Comparison of ENCODE assay signal across 13 mouse cellular contexts in the genomic region with DNA sequence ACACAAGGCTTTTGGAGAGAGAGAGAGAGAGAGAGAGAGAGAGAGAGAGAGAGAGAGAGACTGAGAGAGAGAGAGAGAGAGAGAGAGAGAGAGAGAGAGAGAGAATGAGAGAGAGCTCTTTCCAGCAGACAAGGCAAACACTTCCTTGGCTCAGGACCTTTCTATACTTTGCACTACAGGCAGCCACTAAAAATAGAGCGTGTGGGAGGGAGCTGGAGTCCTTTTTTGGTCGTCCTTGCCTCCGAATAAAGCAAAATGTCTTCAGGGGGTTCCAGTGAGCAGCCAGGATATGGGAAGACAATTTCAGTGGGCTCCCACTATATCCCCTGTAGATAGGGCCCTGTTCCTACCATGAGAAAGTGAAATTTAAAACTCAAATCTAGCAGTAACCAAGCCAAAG. TPM values are rescaled to one million over a fixed set of nuclear protein-coding genes. Genes with fewer than 3 reads are reported as not detected.
DNase-seq lines count a peak whose midpoint lies in the region; ATAC-seq lines count a peak whose summit lies in the region.
"Had no signal": no experiment of that assay in that cellular context is flagged by ENCODE, and none has a peak within 500 bp of the region (broad histone marks: within the 10 kb centered on the region; RNA-seq: fewer than 3 reads in every experiment).

No protein-coding gene starts in this region.

- intact Hi-C loops in left cerebral cortex, postnatal 14 days (cut with DNase I): no loop called here

- no peaks in the 10 kb centered on the region for H3K9me3 ChIP-seq in heart, embryonic 14.5 days (ENCODE audit: control insufficient read depth, low read length)
- H3K9me3 ChIP-seq: hindbrain, embryonic 12.5 days; kidney, embryonic 15.5 days had no signal

- ATAC-seq in heart, embryonic 14.5 days (ENCODE audit: insufficient number of reproducible peaks, insufficient read depth, low FRiP score, low read depth): no peak
- ATAC-seq in activated CD4-positive, CD25-positive, alpha-beta regulatory T cell, adult 4 months: no peak
- ATAC-seq: Patski had no signal

- H3K4me1 ChIP-seq in heart, embryonic 14.5 days (ENCODE audit: control insufficient read depth in 2 of 2, insufficient read depth in 2 of 2, low read length in 2 of 2): peaks cover 13 to 37% of the 10 kb centered on the region in 2 experiments
- H3K4me1 ChIP-seq: hindbrain, embryonic 12.5 days had no signal

- DNase-seq in heart, postnatal 4 days: no peak
- peak; percentile 45 to 65 for DNase-seq in right cerebral cortex, adult 2 months (ENCODE audit: low spot score in 2 of 2)
- DNase-seq in right cerebral cortex, postnatal 25 days: no peak
- DNase-seq in left cerebral cortex, postnatal 14 days (ENCODE audit: low spot score in 2 of 2): peak; percentile 63 to 72
- no peak for DNase-seq in adrenal gland, adult 2 months
- DNase-seq: adrenal gland, postnatal 10 days; cerebellum, adult 11-12 months had no signal

- H3K4me2 ChIP-seq in heart, embryonic 14.5 days (ENCODE audit: low read length): peak overlapping the region; percentile 16; the same call in 1 of the 2 replicates
- H3K4me2 ChIP-seq: hindbrain, embryonic 12.5 days; kidney, embryonic 15.5 days had no signal

- WGBS in heart, embryonic 14.5 days: 0% methylated on average over 3 of the region's 3 CpGs

- no peaks in the 10 kb centered on the region for H3K36me3 ChIP-seq in heart, embryonic 14.5 days (ENCODE audit: control insufficient read depth, insufficient read depth, low read length)
- H3K36me3 ChIP-seq: hindbrain, embryonic 12.5 days; kidney, embryonic 15.5 days had no signal

- no peaks in the 10 kb centered on the region for H3K27me3 ChIP-seq in heart, embryonic 14.5 days (ENCODE audit: control insufficient read depth, insufficient read depth, low read length)
- H3K27me3 ChIP-seq: hindbrain, embryonic 12.5 days; kidney, embryonic 15.5 days; Patski had no signal

- 0 out of 2 replicates have a peak overlapping the region, but pooled peaks have one; percentile 8 for H3K9ac ChIP-seq in heart, embryonic 14.5 days (ENCODE audit: low read length)
- H3K9ac ChIP-seq: hindbrain, embryonic 12.5 days; kidney, embryonic 15.5 days; liver, embryonic 14.5 days had no signal

- H3K27ac ChIP-seq in heart, embryonic 14.5 days (replicated peaks in 1 of 2; ENCODE audit: control insufficient read depth in 1 of 2, insufficient read depth in 1 of 2, low read depth in 2 of 2, low read length in 2 of 2): peak overlapping the region; percentile 85 to 89
- H3K27ac ChIP-seq: hindbrain, embryonic 12.5 days; kidney, embryonic 15.5 days; liver, embryonic 14.5 days had no signal

- no peak overlapping the region for H3K4me3 ChIP-seq in heart, embryonic 14.5 days (ENCODE audit: control insufficient read depth in 1 of 2, insufficient read depth in 1 of 2, low read depth in 1 of 2, low read length in 2 of 2)
- H3K4me3 ChIP-seq: hindbrain, embryonic 12.5 days; kidney, embryonic 15.5 days had no signal

RNA-seq across cellular contexts. Expression of gene Rapgef5, which starts 33.6 kb away (rescaled TPM):
- 19.6 and 21.0 TPM in 2 replicates for polyA plus RNA-seq in heart, embryonic 14.5 days (2014; fragmentation: Nextera tagmentation; extraction: Ambion mirVana)
- total RNA-seq in heart, postnatal 4 days (2021): 10 to 100 TPM; 45.1 to 47.6 TPM
- total RNA-seq in left cerebral cortex, postnatal 14 days (2021): 100 to 1,000 TPM; 129 to 141 TPM
- total RNA-seq in adrenal gland, adult 2 months (2021): 10 to 100 TPM; 36.1 to 39.4 TPM
- polyA plus RNA-seq in adrenal gland, adult 2 months (2012; rRNA removed): 9.4 and 12.4 TPM in 2 replicates
- under 1 TPM; 0.42 to 0.67 TPM for polyA plus RNA-seq in activated CD4-positive, CD25-positive, alpha-beta regulatory T cell, adult 4 months (2017; shearing (Covaris generic))

Comparison
In these comparisons a context has a peak if more than half of its experiments do, and no peak if none do; other contexts are left out.
1. DNase-seq: peak in right cerebral cortex, adult 2 months (2 of 2) and left cerebral cortex, postnatal 14 days (2 of 2); none in heart, postnatal 4 days (single experiment), right cerebral cortex, postnatal 25 days (single experiment) and adrenal gland, adult 2 months (single experiment).